Mouse (Mus musculus) hindbrain, postnatal 0 days (tissue): ENCODE measurements at regions not wholly inside any gene's neighbourhood (a gene's known extent, or its start where the extent isn't known, plus 50 kb on each side); places are given as distances from the start of the nearest gene placed in this dataset.

ENCODE experiments used
- ATAC-seq: fragments of 200-750 bp; cut with Nextera tagmentation; 2 replicates; pipeline ENCODE4 v1.8.0; 2017; ENCODE audit warnings: mild to moderate bottlenecking, moderate TSS enrichment, moderate library complexity
- DNase-seq: peaks from one replicate; pipeline ENCODE4 v3.0.0-alpha.2; 2015; ENCODE audit warnings: low spot score
- H3K27ac ChIP-seq: fragments of 300-500 bp; sonication (generic); 2 replicates; pipeline ENCODE4 v1.5.1; 2014; ENCODE audit warnings: mild to moderate bottlenecking
- H3K27me3 ChIP-seq: fragments of 300-500 bp; sonication (generic); 2 replicates; pipeline ENCODE4 v1.6.1; 2014; ENCODE audit warnings: low read length, mixed read lengths; ENCODE audit not compliant: insufficient read depth
- H3K36me3 ChIP-seq: fragments of 300-500 bp; sonication (generic); 2 replicates; pipeline ENCODE4 v1.6.1; 2014; ENCODE audit warnings: low read length, mixed read lengths; ENCODE audit not compliant: insufficient read depth
- H3K4me1 ChIP-seq: fragments of 300-500 bp; sonication (generic); 2 replicates; pipeline ENCODE4 v1.6.1; 2014; ENCODE audit warnings: antibody characterized with exemption, low read length, mixed read lengths; ENCODE audit not compliant: insufficient read depth
- H3K4me2 ChIP-seq: fragments of 300-500 bp; sonication (generic); 2 replicates; pipeline ENCODE4 v1.6.1; 2014; ENCODE audit warnings: low read depth, mild to moderate bottlenecking, low read length, moderate library complexity, mixed read lengths
- H3K4me3 ChIP-seq: fragments of 300-500 bp; sonication (generic); 2 replicates; pipeline ENCODE4 v1.5.1; 2014; ENCODE audit warnings: low read length
- H3K9ac ChIP-seq: fragments of 300-500 bp; sonication (generic); replicated peaks from 2 replicates; pipeline ENCODE4 v1.6.1; 2014; ENCODE audit warnings: mild to moderate bottlenecking, low read length, moderate library complexity, mixed read lengths
- H3K9me3 ChIP-seq: fragments of 300-500 bp; sonication (generic); 2 replicates; pipeline ENCODE4 v1.6.1; 2016; ENCODE audit warnings: low read length, mixed read lengths
- CTCF ChIP-seq: IDR thresholded peaks from 2 replicates; pipeline ENCODE4 v1.5.1; 2016; ENCODE audit warnings: antibody characterized with exemption, control low read depth, low read depth
- WGBS: fragments of 180-500 bp; shearing (Covaris S2); extraction: QIAGEN DNeasy Blood & Tissue Kit; methylation state at CpG from one replicate; pipeline ENCODE4 v1.1.7; 2014; 5-methylcytosine and 5-hydroxymethylcytosine counted together

- ATAC-seq (peak; percentile 88), DNase-seq (peak; percentile 57)
- no peak for TF ChIP-seq CTCF
- Histone ChIP-seq H3K4me1 (no peaks in the 10 kb centered on the region), H3K9me3 (no peaks in the 10 kb centered on the region), H3K27ac (peak overlapping the region; percentile 11; the same call in 1 of the 2 replicates), H3K4me2 (no peak overlapping the region), H3K4me3 (no peak overlapping the region), H3K36me3 (no peaks in the 10 kb centered on the region), H3K27me3 (no peaks in the 10 kb centered on the region), H3K9ac (no peak overlapping the region)
- 67% methylated on average over 9 of the region's 9 CpGs for WGBS
Observed at GRCm38 (mm10) chr15:51271632-51272312, 2612.9 kb upstream of the Gm7489 start.

DNA sequence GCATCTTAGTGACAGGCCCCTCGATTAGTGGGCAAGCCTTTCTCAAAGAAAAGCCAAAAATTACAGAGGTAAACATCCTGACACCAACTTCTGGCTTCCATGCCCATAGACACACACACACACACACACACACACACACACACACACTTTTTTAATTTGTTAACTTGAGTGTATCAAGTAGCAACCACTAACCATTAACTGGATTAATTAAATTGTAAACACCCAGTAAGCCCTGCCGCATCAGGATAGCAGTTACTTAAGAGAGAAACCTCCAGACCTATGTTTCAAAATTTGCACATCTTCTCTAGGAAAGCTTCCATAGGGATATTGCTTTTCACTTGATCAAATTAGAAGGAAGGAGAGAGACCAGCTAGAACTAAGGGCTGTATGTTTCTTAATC is 2599.4 kb upstream of the Gm7489 start:
- H3K9me3 ChIP-seq = no peaks in the 10 kb centered on the region
- H3K27me3 ChIP-seq = no peaks in the 10 kb centered on the region
- DNase-seq (no peak), ATAC-seq (no peak)
- no peak overlapping the region for H3K9ac ChIP-seq
- H3K4me1 ChIP-seq = no peaks in the 10 kb centered on the region
- H3K36me3 ChIP-seq = no peaks in the 10 kb centered on the region
- WGBS = 92% methylated on average over 2 of the region's 2 CpGs
- no peak overlapping the region for H3K4me3 ChIP-seq
- no peak overlapping the region for H3K4me2 ChIP-seq
- no peak overlapping the region for H3K27ac ChIP-seq
- no peak for TF ChIP-seq CTCF

- Histone ChIP-seq H3K27me3 (no peaks in the 10 kb centered on the region), H3K27ac (no peak overlapping the region), H3K36me3 (no peaks in the 10 kb centered on the region), H3K4me3 (no peak overlapping the region), H3K9ac (no peak overlapping the region), H3K9me3 (no peaks in the 10 kb centered on the region), H3K4me2 (no peak overlapping the region), H3K4me1 (no peaks in the 10 kb centered on the region)
- no peak for DNase-seq
- ATAC-seq = no peak
- 75% methylated on average over 3 of the region's 3 CpGs for WGBS
- no peak for TF ChIP-seq CTCF
Observed at GRCm38 (mm10) chr15:51286352-51286751, 2598.4 kb upstream of the Gm7489 start.

DNA sequence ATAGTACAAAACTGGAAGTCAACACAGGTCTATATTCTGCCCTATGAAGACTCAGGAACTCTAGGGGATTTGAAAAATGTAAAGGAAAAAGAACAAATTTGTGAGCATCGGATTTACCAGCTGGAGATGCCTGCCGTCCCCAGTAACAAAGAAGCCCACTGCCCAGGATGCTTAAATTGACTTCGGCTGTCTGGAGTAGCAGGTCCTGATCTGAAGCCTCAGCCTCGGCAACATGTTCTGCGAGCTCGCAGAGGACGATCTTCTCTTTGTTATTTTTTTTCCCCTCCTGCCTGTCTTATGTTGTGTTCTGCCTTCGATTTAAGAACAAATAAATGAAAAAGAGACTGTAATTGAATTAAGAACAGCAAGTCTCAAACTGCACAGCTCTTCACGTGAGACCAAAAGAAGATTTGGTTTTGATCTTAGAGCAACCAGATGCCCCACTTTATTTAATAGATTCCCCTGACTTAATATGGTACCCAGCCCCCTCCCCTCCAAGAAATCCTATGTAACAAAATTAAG is 2595.7 kb upstream of the Gm7489 start:
- H3K4me3 ChIP-seq = no peak overlapping the region
- H3K9ac ChIP-seq = no peak overlapping the region
- 38% methylated on average over 9 of the region's 9 CpGs for WGBS
- H3K4me1 ChIP-seq = no peaks in the 10 kb centered on the region
- no peaks in the 10 kb centered on the region for H3K27me3 ChIP-seq
- H3K27ac ChIP-seq = no peak overlapping the region
- peak overlapping the region; percentile 22; the same call in 1 of the 2 replicates for H3K4me2 ChIP-seq
- no peak for TF ChIP-seq CTCF
- H3K9me3 ChIP-seq = no peaks in the 10 kb centered on the region
- DNase-seq (no peak), ATAC-seq (no peak)
- no peaks in the 10 kb centered on the region for H3K36me3 ChIP-seq

- Histone ChIP-seq H3K27ac (no peak overlapping the region), H3K9ac (no peak overlapping the region), H3K4me3 (no peak overlapping the region), H3K9me3 (no peaks in the 10 kb centered on the region), H3K4me2 (no peak overlapping the region), H3K36me3 (no peaks in the 10 kb centered on the region), H3K4me1 (no peaks in the 10 kb centered on the region), H3K27me3 (no peaks in the 10 kb centered on the region)
- 75% methylated on average over 9 of the region's 9 CpGs for WGBS
- ATAC-seq = no peak
- TF ChIP-seq CTCF = no peak
- DNase-seq = no peak
Observed at GRCm38 (mm10) chr15:51289916-51290315, 2594.8 kb upstream of the Gm7489 start.

DNA sequence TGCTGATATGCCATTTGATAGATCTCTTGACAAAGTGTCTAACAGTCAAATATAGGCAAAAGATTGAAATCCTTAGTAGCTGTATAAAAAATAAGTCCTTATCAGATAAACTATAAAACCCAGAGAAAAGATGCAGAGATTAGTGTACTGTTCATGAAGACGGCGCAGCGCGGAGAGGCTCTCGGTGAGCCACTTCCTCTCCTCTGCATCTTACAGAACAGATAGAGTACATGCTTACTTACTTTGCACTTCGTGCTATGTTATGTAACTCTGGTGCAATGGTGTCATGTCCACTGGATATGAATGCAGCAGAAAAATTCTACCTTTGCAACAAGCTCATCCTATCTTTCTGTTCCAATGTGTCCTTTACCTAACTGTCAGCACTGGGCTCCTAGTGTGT is 2593.5 kb upstream of the Gm7489 start:
- Histone ChIP-seq H3K27ac (no peak overlapping the region), H3K4me3 (no peak overlapping the region), H3K27me3 (no peaks in the 10 kb centered on the region), H3K9ac (no peak overlapping the region), H3K4me2 (no peak overlapping the region), H3K4me1 (no peaks in the 10 kb centered on the region), H3K36me3 (no peaks in the 10 kb centered on the region), H3K9me3 (no peaks in the 10 kb centered on the region)
- TF ChIP-seq CTCF = no peak
- 95% methylated on average over 6 of the region's 6 CpGs for WGBS
- DNase-seq = no peak
- ATAC-seq = no peak

- Histone ChIP-seq H3K4me3 (no peak overlapping the region), H3K27me3 (no peaks in the 10 kb centered on the region), H3K9me3 (no peaks in the 10 kb centered on the region), H3K4me1 (no peaks in the 10 kb centered on the region), H3K36me3 (no peaks in the 10 kb centered on the region), H3K4me2 (no peak overlapping the region), H3K9ac (no peak overlapping the region), H3K27ac (no peak overlapping the region)
- DNase-seq = no peak
- ATAC-seq = no peak
- TF ChIP-seq CTCF = no peak
Observed at GRCm38 (mm10) chr15:51296841-51297240, 2587.9 kb upstream of the Gm7489 start.
